Mouse (Mus musculus) c-Kit-positive CD71-negative TER-119-negative erythroid progenitor cells, embryonic 14.5 days (primary cell): ENCODE data around the gene Cdh5.
A peak's percentile ranks its signal among the peaks of the same experiment; 100 is the strongest.
"Not testable (repeated sequence)": the region's sequence is repeated elsewhere in the genome, so short reads cannot be mapped to it uniquely, and the experiment has no call there.

Source experiments
- DNase-seq: peaks from one replicate; pipeline ENCODE4 v3.0.0-alpha.2; 2013; ENCODE audit warnings: low read depth

Cdh5 gene

GRCm38 (mm10) chr8:104101415-104101814, at the start of gene Cdh5:
Cdh5 (plus strand) TSS chr8:104101625.
- no peak for DNase-seq

GRCm38 (mm10) chr8:104059922-104060321, 41.5 kb upstream of the Cdh5 start:
- DNase-seq = no peak

GRCm38 (mm10) chr8:104060446-104060845, 41.0 kb upstream of the Cdh5 start:
- DNase-seq = no peak

GRCm38 (mm10) chr8:104061048-104061988, 40.1 kb upstream of the Cdh5 start:
- DNase-seq = no peak

- DNase-seq = no peak
Observed at GRCm38 (mm10) chr8:104061989-104062820, 39.2 kb upstream of the Cdh5 start.

- no peak for DNase-seq
Observed at GRCm38 (mm10) chr8:104065223-104065622, 36.2 kb upstream of the Cdh5 start.

GRCm38 (mm10) chr8:104065906-104066518, 35.4 kb upstream of the Cdh5 start:
- DNase-seq = no peak

- no peak for DNase-seq
Observed at GRCm38 (mm10) chr8:104067390-104067925, 34.0 kb upstream of the Cdh5 start.

- no peak for DNase-seq
Observed at GRCm38 (mm10) chr8:104068421-104069035, 32.9 kb upstream of the Cdh5 start.

- DNase-seq = not testable (repeated sequence)
Observed at GRCm38 (mm10) chr8:104070201-104070865, 31.1 kb upstream of the Cdh5 start.

- no peak for DNase-seq
Observed at GRCm38 (mm10) chr8:104070949-104071348, 30.5 kb upstream of the Cdh5 start.

- no peak for DNase-seq
Observed at GRCm38 (mm10) chr8:104075079-104075478, 26.3 kb upstream of the Cdh5 start.

- DNase-seq = peak; percentile 25
Observed at GRCm38 (mm10) chr8:104076541-104077412, 24.6 kb upstream of the Cdh5 start.

GRCm38 (mm10) chr8:104078091-104078490, 23.3 kb upstream of the Cdh5 start:
- DNase-seq = no peak

- DNase-seq = no peak
Observed at GRCm38 (mm10) chr8:104085281-104085680, 16.1 kb upstream of the Cdh5 start.

- no peak for DNase-seq
Observed at GRCm38 (mm10) chr8:104086615-104087014, 14.8 kb upstream of the Cdh5 start.

- no peak for DNase-seq
Observed at GRCm38 (mm10) chr8:104087091-104087490, 14.3 kb upstream of the Cdh5 start.

GRCm38 (mm10) chr8:104087878-104088277, 13.5 kb upstream of the Cdh5 start:
- DNase-seq = not testable (repeated sequence)

GRCm38 (mm10) chr8:104088881-104089280, 12.5 kb upstream of the Cdh5 start:
- no peak for DNase-seq
